Mouse (Mus musculus) forebrain, embryonic 10.5 days (tissue): ENCODE measurements around the gene Tpbg. TPM values are rescaled to one million over a fixed set of nuclear protein-coding genes. Genes with fewer than 3 reads are reported as not detected.

Experiments
- DNase-seq: peaks from one replicate; pipeline ENCODE4 v3.0.0-alpha.2; 2017; ENCODE audit warnings: low spot score; ENCODE audit errors: extremely low spot score
- H3K27ac ChIP-seq: fragments of 300-500 bp; sonication (generic); 2 replicates; pipeline ENCODE4 v1.5.1; 2016; ENCODE audit warnings: mild to moderate bottlenecking
- H3K27me3 ChIP-seq: fragments of 300-500 bp; sonication (generic); 2 replicates; pipeline ENCODE4 v1.6.1; 2016; ENCODE audit warnings: mild to moderate bottlenecking; ENCODE audit not compliant: poor library complexity, severe bottlenecking
- H3K36me3 ChIP-seq: fragments of 300-500 bp; sonication (generic); replicated peaks from 2 replicates; pipeline ENCODE4 v1.6.1; 2016; ENCODE audit warnings: mild to moderate bottlenecking, moderate library complexity
- H3K4me1 ChIP-seq: fragments of 300-500 bp; sonication (generic); 2 replicates; pipeline ENCODE4 v1.6.1; 2016
- H3K4me3 ChIP-seq: fragments of 300-500 bp; sonication (generic); 2 replicates; pipeline ENCODE4 v1.5.1; 2016; ENCODE audit warnings: mild to moderate bottlenecking, moderate library complexity
- H3K9me3 ChIP-seq: fragments of 300-500 bp; sonication (generic); 2 replicates; pipeline ENCODE4 v1.6.1; 2016; ENCODE audit warnings: mild to moderate bottlenecking, moderate library complexity
- WGBS: fragments of 180-500 bp; shearing (Covaris S2); methylation state at CpG from one replicate; pipeline ENCODE4 v1.1.7; 2016; 5-methylcytosine and 5-hydroxymethylcytosine counted together
- polyA plus RNA-seq: library from polyadenylated mRNA; unstranded; fragments of >200 nt; fragmentation: Nextera tagmentation; extraction: Ambion mirVana; gene quantifications from 2 replicates; pipeline ENCODE4 v1.2.1, GENCODE M21; 2016

Tpbg gene
- polyA plus RNA-seq, 1 experiment from 2014 or later = 24.9 TPM

- Histone ChIP-seq H3K27ac (no peak overlapping the region), H3K36me3 (peaks cover 35% of the 10 kb centered on the region), H3K9me3 (no peaks in the 10 kb centered on the region), H3K27me3 (peaks cover 31% of the 10 kb centered on the region), H3K4me3 (peak overlapping the region; percentile 24; the same call in 1 of the 2 replicates), H3K4me1 (peaks cover 37% of the 10 kb centered on the region)
- no peak for DNase-seq
- WGBS = 55% methylated on average over 2 of the region's 2 CpGs
Measured at GRCm38 (mm10) chr9:85846186-85846585, 4.0 kb downstream of the Tpbg start.

- H3K9me3 ChIP-seq = no peaks in the 10 kb centered on the region
- no peak overlapping the region for H3K4me3 ChIP-seq
- H3K27ac ChIP-seq = no peak overlapping the region
- H3K27me3 ChIP-seq = no peaks in the 10 kb centered on the region
- WGBS = 89% methylated on average over 4 of the region's 4 CpGs
- H3K4me1 ChIP-seq = no peaks in the 10 kb centered on the region
- DNase-seq = no peak
- H3K36me3 ChIP-seq = peaks cover 17% of the 10 kb centered on the region
Measured at GRCm38 (mm10) chr9:85854780-85855179, 12.6 kb downstream of the Tpbg start.

GRCm38 (mm10) chr9:85856511-85856910 lies 14.3 kb downstream of the Tpbg start:
- Histone ChIP-seq H3K9me3 (no peaks in the 10 kb centered on the region), H3K27me3 (no peaks in the 10 kb centered on the region), H3K27ac (no peak overlapping the region), H3K36me3 (peaks cover 16% of the 10 kb centered on the region), H3K4me1 (peaks cover 10% of the 10 kb centered on the region), H3K4me3 (no peak overlapping the region)
- no peak for DNase-seq
- 86% methylated on average over 6 of the region's 6 CpGs for WGBS

- 45% methylated on average over 4 of the region's 4 CpGs for WGBS
- Histone ChIP-seq H3K27me3 (no peaks in the 10 kb centered on the region), H3K36me3 (peaks cover 4% of the 10 kb centered on the region; the same call in 1 of the 2 replicates), H3K27ac (no peak overlapping the region), H3K4me1 (peaks cover 15% of the 10 kb centered on the region), H3K9me3 (no peaks in the 10 kb centered on the region), H3K4me3 (no peak overlapping the region)
- no peak for DNase-seq
Measured at GRCm38 (mm10) chr9:85861065-85861464, 18.9 kb downstream of the Tpbg start.

GRCm38 (mm10) chr9:85862562-85862961 lies 20.4 kb downstream of the Tpbg start:
- no peak for DNase-seq
- 89% methylated on average over 6 of the region's 6 CpGs for WGBS
- peaks cover 15% of the 10 kb centered on the region for H3K4me1 ChIP-seq
- H3K36me3 ChIP-seq = peaks cover 4% of the 10 kb centered on the region; the same call in 1 of the 2 replicates
- no peaks in the 10 kb centered on the region for H3K27me3 ChIP-seq
- no peaks in the 10 kb centered on the region for H3K9me3 ChIP-seq
- H3K4me3 ChIP-seq = no peak overlapping the region
- no peak overlapping the region for H3K27ac ChIP-seq

GRCm38 (mm10) chr9:85872908-85873307 lies 30.7 kb downstream of the Tpbg start:
- Histone ChIP-seq H3K27ac (no peak overlapping the region), H3K4me1 (no peaks in the 10 kb centered on the region), H3K36me3 (no peaks in the 10 kb centered on the region), H3K4me3 (no peak overlapping the region), H3K9me3 (no peaks in the 10 kb centered on the region), H3K27me3 (no peaks in the 10 kb centered on the region)
- DNase-seq = no peak
- WGBS = 76% methylated on average over 7 of the region's 7 CpGs

GRCm38 (mm10) chr9:85893681-85894080 lies 51.5 kb downstream of the Tpbg start:
- DNase-seq = no peak
- Histone ChIP-seq H3K4me3 (no peak overlapping the region), H3K27me3 (no peaks in the 10 kb centered on the region), H3K9me3 (no peaks in the 10 kb centered on the region), H3K4me1 (no peaks in the 10 kb centered on the region), H3K27ac (no peak overlapping the region), H3K36me3 (no peaks in the 10 kb centered on the region)
- 88% methylated on average over 5 of the region's 5 CpGs for WGBS

Other genes starting within 250 kb of the Tpbg start
- 35.5 and 35.8 TPM in 2 replicates for gene Ibtk, start 93.0 kb upstream of the Tpbg start, polyA plus RNA-seq